Comparison of ENCODE assay signal across 14 mouse cellular contexts in genomic region chr11:28934449-28934848, GRCm38 (mm10).
A peak's percentile ranks its signal among the peaks of the same experiment; 100 is the strongest.
DNase-seq lines count a peak whose midpoint lies in the region; TF ChIP-seq lines count a peak whose summit lies in the region.
"Had no signal": no experiment of that assay in that cellular context is flagged by ENCODE, and none has a peak within 500 bp of the region (broad histone marks: within the 10 kb centered on the region; RNA-seq: fewer than 3 reads in every experiment).

No protein-coding gene starts in this region.

- no peak for TF ChIP-seq POLR2A in testis, adult 2 months (IDR thresholded peaks at IDR 0.05; ENCODE audit: control insufficient read depth, low read depth, low read length)
- TF ChIP-seq POLR2A in thymus, adult 2 months (IDR thresholded peaks at IDR 0.05; ENCODE audit: control insufficient read depth, extremely low read depth, insufficient read depth, low read length, poor library complexity): no peak

- TF ChIP-seq CTCF in layer of hippocampus, adult 2 months (conservative IDR thresholded peaks at IDR 0.05): peak; percentile 32
- TF ChIP-seq CTCF in testis, adult 2 months (IDR thresholded peaks at IDR 0.05; ENCODE audit: control insufficient read depth, insufficient read depth, insufficient replicate concordance, low read depth, low read length): peak; percentile 26; the same call in 1 of the 2 replicates
- TF ChIP-seq CTCF in thymus, adult 2 months (IDR thresholded peaks at IDR 0.05; ENCODE audit: borderline replicate concordance, control insufficient read depth, extremely low read depth, insufficient read depth, low read length, poor library complexity): no peak

- H3K27ac ChIP-seq in layer of hippocampus, adult 2 months: no peak overlapping the region
- H3K27ac ChIP-seq in testis, adult 2 months (ENCODE audit: control insufficient read depth, insufficient read depth, low read depth, low read length): no peak overlapping the region
- no peak overlapping the region for H3K27ac ChIP-seq in thymus, adult 2 months (ENCODE audit: control insufficient read depth, insufficient read depth, low read length)
- H3K27ac ChIP-seq: embryonic facial prominence, embryonic 12.5 days; forebrain, embryonic 10.5 days; heart, adult 2 months had no signal

- H3K4me1 ChIP-seq in testis, adult 2 months (ENCODE audit: control insufficient read depth, insufficient read depth, low read length): no peaks in the 10 kb centered on the region
- H3K4me1 ChIP-seq in thymus, adult 2 months (replicated peaks; ENCODE audit: control insufficient read depth, insufficient read depth, low read length): no peaks in the 10 kb centered on the region
- H3K4me1 ChIP-seq: embryonic facial prominence, embryonic 12.5 days; forebrain, embryonic 10.5 days had no signal

- no peaks in the 10 kb centered on the region for H3K36me3 ChIP-seq in testis, adult 2 months (ENCODE audit: control insufficient read depth, insufficient read depth, low read length)
- no peaks in the 10 kb centered on the region for H3K36me3 ChIP-seq in thymus, adult 2 months (ENCODE audit: control insufficient read depth, insufficient read depth, low read length)
- H3K36me3 ChIP-seq: embryonic facial prominence, embryonic 12.5 days; forebrain, embryonic 10.5 days had no signal

- H3K4me3 ChIP-seq in layer of hippocampus, adult 2 months: no peak overlapping the region
- H3K4me3 ChIP-seq in testis, adult 2 months (ENCODE audit: control insufficient read depth, low read depth, low read length): no peak overlapping the region
- no peak overlapping the region for H3K4me3 ChIP-seq in thymus, adult 2 months (ENCODE audit: control insufficient read depth, insufficient read depth, low read length)
- H3K4me3 ChIP-seq: embryonic facial prominence, embryonic 12.5 days; forebrain, embryonic 10.5 days; heart, adult 2 months had no signal

- peak; percentile 11 for DNase-seq in embryo, embryonic 10 days (ENCODE audit: low spot score)
- no peak for DNase-seq in embryo, embryonic 10.5 days (ENCODE audit: low spot score)
- DNase-seq in layer of hippocampus, adult 2 months (ENCODE audit: low spot score in 2 of 2): no peak
- DNase-seq in layer of hippocampus, postnatal 25 days (ENCODE audit: extremely low spot score in 1 of 2, low spot score in 1 of 2): no peak
- DNase-seq in testis, postnatal 14 days (ENCODE audit: low spot score): no peak
- DNase-seq in right cerebral cortex, postnatal 25 days: no peak
- DNase-seq in thymus, adult 2 months: no peak
- DNase-seq: cerebellum, adult 2 months; heart, adult 2 months; heart, postnatal 36 days; thymus, postnatal 14 days had no signal

- no peaks in the 10 kb centered on the region for H3K27me3 ChIP-seq in testis, adult 2 months (ENCODE audit: control insufficient read depth, insufficient read depth, low read length)
- H3K27me3 ChIP-seq in thymus, adult 2 months (ENCODE audit: control insufficient read depth, insufficient read depth, low read length): no peaks in the 10 kb centered on the region
- H3K27me3 ChIP-seq: embryonic facial prominence, embryonic 12.5 days had no signal
